Mouse (Mus musculus) MEL-GATA-1-ER (cell line): ENCODE data around the gene Grik5.
A peak's percentile ranks its signal among the peaks of the same experiment; 100 is the strongest.
"Not testable (repeated sequence)": the region's sequence is repeated elsewhere in the genome, so short reads cannot be mapped to it uniquely, and the experiment has no call there.

Source experiments
- DNase-seq: peaks from one replicate; pipeline ENCODE4 v3.0.0-alpha.2; 2012; ENCODE audit warnings: low read depth; ENCODE audit errors: extremely low read depth

The Grik5 gene

GRCm38 (mm10) chr7:25080431-25080830, 8.3 kb upstream of the Grik5 start:
- DNase-seq: no peak

- DNase-seq: no peak
Measured at GRCm38 (mm10) chr7:25079496-25080026, 7.4 kb upstream of the Grik5 start.

GRCm38 (mm10) chr7:25077414-25077755, 5.2 kb upstream of the Grik5 start:
- no peak for DNase-seq

- peak; percentile 99 for DNase-seq
Measured at GRCm38 (mm10) chr7:25076663-25077413, 4.7 kb upstream of the Grik5 start.

DNA sequence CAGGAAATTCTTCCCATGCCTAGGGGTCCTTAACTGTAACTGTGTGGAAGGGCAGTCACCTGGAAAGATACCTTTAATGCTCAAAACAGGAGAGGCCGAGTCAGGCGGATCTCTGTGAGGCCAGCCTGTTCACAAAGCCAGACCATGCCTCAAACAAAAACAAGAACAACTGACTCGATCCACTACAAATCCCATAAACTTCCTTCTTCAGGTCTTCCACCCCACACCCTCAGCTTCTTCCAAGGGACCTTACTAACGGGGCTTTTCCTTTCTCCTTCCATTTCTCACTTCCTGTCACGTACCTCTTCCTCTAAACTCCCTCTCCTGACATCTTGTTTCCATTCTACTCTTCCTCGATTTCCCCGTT, 4.1 kb upstream of the Grik5 start:
- DNase-seq: no peak

DNA sequence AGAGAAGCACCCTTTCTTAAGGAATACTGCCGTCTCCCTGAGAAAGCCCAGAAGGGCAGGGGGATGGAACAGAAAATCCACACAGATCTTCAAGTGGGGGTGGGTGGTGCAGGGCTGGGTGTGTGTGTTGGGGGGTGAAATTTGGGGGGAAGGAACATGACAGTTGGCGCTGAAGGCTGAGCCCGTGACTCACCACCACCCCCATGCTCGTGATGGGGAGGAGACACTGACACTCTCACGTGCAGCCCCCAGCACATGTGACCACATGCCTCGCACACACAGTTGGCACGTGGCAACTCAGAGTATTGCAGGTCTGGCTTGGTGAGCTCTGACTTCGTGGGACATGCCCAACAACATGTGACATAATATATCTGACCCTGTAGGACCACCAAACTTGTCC, 1.8 kb upstream of the Grik5 start:
- no peak for DNase-seq

DNA sequence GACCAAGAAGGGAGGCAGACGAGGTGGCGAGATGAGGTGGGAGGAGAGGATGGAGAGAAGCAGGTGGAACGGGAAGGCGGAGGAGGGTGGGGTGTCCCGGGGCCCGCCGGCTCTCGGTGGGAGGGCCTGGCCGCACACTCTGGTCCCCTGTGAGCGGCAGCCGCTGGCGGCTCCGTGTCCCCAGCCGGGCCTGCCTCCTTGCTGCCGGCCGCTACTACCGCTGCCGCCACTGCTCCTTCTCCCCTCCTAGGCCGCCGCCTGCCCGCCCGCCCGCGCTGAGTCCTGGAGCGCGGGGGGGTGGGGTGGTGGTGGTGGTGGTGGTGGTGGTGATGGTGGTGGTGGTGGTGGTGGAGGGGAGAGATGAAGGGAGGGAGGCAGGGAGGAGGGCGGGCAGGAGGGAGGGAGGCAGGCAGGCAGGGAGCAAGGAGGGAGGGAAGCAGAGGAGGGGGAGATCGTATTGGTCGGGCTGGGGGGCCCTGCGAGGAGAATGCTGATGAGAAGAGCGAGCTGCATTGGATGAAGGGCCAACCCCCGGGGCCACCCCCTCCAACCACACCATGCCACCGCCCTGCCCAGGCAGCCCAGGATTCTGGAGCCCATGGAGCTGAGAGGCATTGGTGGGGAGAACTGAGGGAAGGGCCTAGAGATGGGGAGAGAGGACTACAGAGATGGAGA, 707 bp upstream of the Grik5 start:
- DNase-seq: no peak

DNA sequence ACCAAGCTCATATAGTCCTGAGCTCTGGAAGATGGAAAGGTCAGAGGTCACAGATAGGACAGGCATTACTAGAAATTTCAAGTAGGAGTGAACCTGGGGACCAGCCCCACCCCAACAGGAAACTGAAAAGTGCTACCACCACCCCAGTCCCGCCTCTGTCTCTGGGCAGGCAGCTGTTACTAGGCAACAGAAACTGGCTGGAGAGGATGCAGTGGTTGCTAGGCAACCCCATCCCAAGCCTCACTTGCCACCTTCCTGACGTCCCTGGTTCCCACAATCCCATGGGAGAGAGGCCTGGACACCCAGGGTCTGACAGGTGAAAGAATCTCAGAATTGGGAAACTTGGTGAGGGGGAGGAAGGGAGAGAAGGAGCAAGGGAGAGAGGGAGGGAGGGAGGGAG, 3.4 kb downstream of the Grik5 start:
- DNase-seq: no peak

DNA sequence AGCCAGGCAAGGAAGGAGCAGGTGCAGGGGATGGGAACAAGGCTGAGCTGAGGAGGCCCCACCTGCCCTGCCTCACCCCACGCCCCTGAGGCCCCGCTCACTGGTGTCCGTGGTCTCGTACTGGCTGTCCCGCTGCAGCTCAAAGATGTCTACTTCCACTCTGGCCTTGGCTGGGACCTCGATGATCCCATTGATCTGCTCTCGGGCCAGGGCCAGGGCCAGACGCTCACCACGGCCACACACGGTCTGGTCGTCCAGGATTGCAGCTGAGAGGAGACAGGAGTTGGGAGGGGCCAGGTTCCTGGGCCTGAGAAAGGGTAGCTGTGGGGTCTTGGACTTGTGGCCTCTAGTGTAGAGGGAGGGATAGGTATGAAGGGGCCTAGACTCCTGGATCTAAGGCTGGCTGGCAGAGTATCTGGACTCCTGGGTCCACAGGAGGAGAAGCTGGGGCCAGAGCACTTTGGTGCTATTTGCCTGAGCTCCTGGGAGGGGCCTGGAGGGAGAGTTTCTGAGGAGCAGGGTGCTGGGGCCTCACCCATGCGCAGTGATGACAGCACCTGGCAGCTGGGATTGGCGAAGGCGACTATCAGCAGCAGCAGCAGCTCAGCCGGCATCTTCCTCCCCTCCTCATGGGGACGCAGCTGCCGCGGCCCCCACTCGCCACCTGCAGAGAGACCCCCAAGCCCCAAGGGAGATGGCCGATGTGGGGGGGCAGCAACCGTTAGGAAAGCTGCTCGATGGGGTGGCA, 4.1 kb downstream of the Grik5 start:
- no peak for DNase-seq

GRCm38 (mm10) chr7:25067338-25067737, 4.8 kb downstream of the Grik5 start:
- no peak for DNase-seq

- DNase-seq: no peak
Measured at GRCm38 (mm10) chr7:25063900-25064299, 8.2 kb downstream of the Grik5 start.

DNA sequence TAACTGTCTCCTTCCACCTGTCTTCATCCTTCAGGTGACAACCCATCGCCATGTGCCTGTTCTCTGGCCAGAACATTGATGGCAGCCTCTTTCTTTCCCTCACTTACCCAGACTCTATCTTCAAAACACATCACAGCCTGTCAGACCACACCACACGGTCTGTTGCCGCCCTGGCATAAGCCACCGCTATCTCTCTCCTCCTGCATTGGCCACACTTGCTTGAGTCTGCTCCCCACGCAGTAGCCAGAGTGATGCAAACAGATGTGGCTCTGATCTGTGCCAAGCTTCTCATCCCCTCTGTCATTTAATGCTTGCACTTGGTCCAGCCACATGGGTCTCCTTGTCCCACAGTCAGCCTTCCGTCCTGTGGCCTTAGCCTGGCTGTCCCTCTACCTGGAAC, 8.8 kb downstream of the Grik5 start:
- no peak for DNase-seq

- DNase-seq: no peak
Measured at GRCm38 (mm10) chr7:25058836-25059235, 13.3 kb downstream of the Grik5 start.

- no peak for DNase-seq
Measured at GRCm38 (mm10) chr7:25058394-25058793, 13.8 kb downstream of the Grik5 start.

DNA sequence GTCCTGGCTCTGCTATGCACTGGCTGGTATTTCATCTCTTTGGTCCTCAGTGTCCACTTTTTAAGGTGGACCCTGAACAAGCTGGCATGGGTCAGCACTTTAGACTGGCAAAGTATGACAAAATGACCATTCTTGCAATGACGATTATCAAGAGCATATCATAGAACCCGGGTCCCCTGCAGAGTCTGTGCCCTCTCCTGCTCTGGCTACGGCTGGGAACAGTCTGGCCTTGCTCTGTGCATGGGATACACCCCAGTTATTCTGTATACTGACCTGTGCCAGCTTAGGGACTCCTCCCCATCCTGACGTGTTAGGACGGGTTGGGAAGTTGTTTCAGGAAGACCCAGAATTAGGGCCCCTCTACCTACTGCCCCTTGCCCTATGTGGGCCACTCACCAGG, 14.3 kb downstream of the Grik5 start:
- no peak for DNase-seq

DNA sequence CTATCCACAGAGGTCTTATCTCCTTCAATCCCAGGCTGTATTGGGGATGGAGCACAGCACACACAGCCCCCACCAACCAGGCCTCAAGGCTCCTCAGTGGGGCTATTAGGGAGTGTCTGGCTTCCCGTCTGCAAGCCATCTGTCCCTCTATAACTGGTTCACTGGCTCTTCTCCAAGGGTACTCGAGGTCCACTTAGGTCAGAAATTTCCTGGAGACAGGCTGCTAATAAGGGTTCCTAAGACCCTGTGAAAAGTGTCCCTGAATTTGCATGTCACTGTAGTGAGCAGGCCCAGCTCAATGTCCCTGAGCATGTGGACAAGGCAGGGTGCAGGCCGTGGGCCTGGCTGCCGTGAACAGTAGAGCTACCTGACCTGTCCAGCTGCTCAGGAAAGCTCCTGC, 15.2 kb downstream of the Grik5 start:
- no peak for DNase-seq

- DNase-seq: no peak
Measured at GRCm38 (mm10) chr7:25052587-25052986, 19.6 kb downstream of the Grik5 start.

GRCm38 (mm10) chr7:25049295-25049930, 22.7 kb downstream of the Grik5 start:
- no peak for DNase-seq

GRCm38 (mm10) chr7:25047363-25047762, 24.8 kb downstream of the Grik5 start:
- no peak for DNase-seq

GRCm38 (mm10) chr7:25044599-25044998, 27.5 kb downstream of the Grik5 start:
- DNase-seq: not testable (repeated sequence)

GRCm38 (mm10) chr7:25041921-25042320, 30.2 kb downstream of the Grik5 start:
- DNase-seq: no peak

DNA sequence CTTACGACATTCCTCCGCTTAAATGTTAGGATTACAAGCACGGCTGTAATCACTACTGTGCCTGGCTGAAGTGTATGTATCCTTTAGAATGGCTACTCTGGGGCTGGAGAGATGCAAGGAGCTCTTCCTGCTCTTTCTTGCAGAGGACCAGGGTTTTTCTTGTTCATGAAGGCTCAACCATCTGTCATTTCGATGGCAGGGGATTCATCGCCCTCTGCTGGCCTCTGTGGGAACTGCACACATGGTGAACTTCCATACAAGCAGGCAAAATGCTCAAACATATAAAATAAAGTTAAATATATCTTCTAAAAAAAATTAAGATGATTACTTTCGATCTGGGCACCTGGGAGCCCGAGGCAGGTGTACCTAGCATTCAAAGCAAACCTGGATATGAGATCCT, 36.2 kb downstream of the Grik5 start:
- DNase-seq: peak; percentile 30
